Mouse (Mus musculus): Measurements from ENCODE around the gene Ccdc96.

GRCm38 (mm10) chr5:36493919-36494318 lies 9.5 kb downstream of the Ccdc96 start:
- TF ChIP-seq CTCF (IDR thresholded peaks at IDR 0.05; ENCODE audit: extremely low read depth, insufficient read depth, insufficient read length, insufficient replicate concordance) = no peak
- TF ChIP-seq POLR2A (IDR thresholded peaks at IDR 0.05; ENCODE audit: low read depth, low read length) = no peak

Measured in spleen, adult 2 months (tissue).